7 mouse cellular contexts compared by ENCODE assay signal in genomic region chr12:110851414-110851813, GRCm38 (mm10). TPM values are rescaled to one million over a fixed set of nuclear protein-coding genes. Genes with fewer than 3 reads are reported as not detected.
DNase-seq lines count a peak whose midpoint lies in the region; ATAC-seq lines count a peak whose summit lies in the region.

No protein-coding gene starts in this region.

- WGBS in midbrain, embryonic 10.5 days = 85% methylated on average over 12 of the region's 12 CpGs
- WGBS in midbrain, embryonic 14.5 days = 82% methylated on average over 12 of the region's 12 CpGs
- 86% methylated on average over 12 of the region's 12 CpGs for WGBS in embryonic facial prominence, embryonic 12.5 days
- WGBS in limb, embryonic 11.5 days = 88% methylated on average over 12 of the region's 12 CpGs
- 88% methylated on average over 12 of the region's 12 CpGs for WGBS in neural tube, embryonic 14.5 days

- no peak for DNase-seq in midbrain, embryonic 10.5 days (ENCODE audit: low spot score)
- no peak for DNase-seq in midbrain, embryonic 14.5 days
- DNase-seq in limb, embryonic 11.5 days (ENCODE audit: low spot score) = no peak
- no peak for DNase-seq in urinary bladder, postnatal 25 days (ENCODE audit: low spot score)
- no peak for DNase-seq in urinary bladder, postnatal 36 days (ENCODE audit: low spot score in 2 of 2)

- H3K4me3 ChIP-seq in midbrain, embryonic 10.5 days = peak overlapping the region; percentile 98
- H3K4me3 ChIP-seq in midbrain, embryonic 14.5 days (replicated peaks; ENCODE audit: low read depth, low read length) = no peak overlapping the region
- H3K4me3 ChIP-seq in embryonic facial prominence, embryonic 12.5 days = peak overlapping the region; percentile 93
- 0 out of 2 replicates have a peak overlapping the region, but pooled peaks have one; percentile 79 for H3K4me3 ChIP-seq in limb, embryonic 11.5 days (ENCODE audit: low read depth, low read length)
- no peak overlapping the region for H3K4me3 ChIP-seq in neural tube, embryonic 14.5 days (ENCODE audit: low read depth, low read length)

- H3K27ac ChIP-seq in midbrain, embryonic 10.5 days (replicated peaks) = no peak overlapping the region
- H3K27ac ChIP-seq in midbrain, embryonic 14.5 days (replicated peaks; ENCODE audit: low read depth, low read length) = no peak overlapping the region
- no peak overlapping the region for H3K27ac ChIP-seq in embryonic facial prominence, embryonic 12.5 days
- H3K27ac ChIP-seq in limb, embryonic 11.5 days (replicated peaks; ENCODE audit: low read depth, low read length) = no peak overlapping the region
- no peak overlapping the region for H3K27ac ChIP-seq in neural tube, embryonic 14.5 days (ENCODE audit: low read depth, low read length)

- peaks cover 19% of the 10 kb centered on the region for H3K27me3 ChIP-seq in midbrain, embryonic 10.5 days (ENCODE audit: low read depth, poor library complexity, severe bottlenecking)
- peaks cover under 1% of the 10 kb centered on the region; the same call in 1 of the 2 replicates for H3K27me3 ChIP-seq in midbrain, embryonic 14.5 days (ENCODE audit: control insufficient read depth, insufficient read depth, low read length)
- no peaks in the 10 kb centered on the region for H3K27me3 ChIP-seq in embryonic facial prominence, embryonic 12.5 days
- H3K27me3 ChIP-seq in limb, embryonic 11.5 days (ENCODE audit: control insufficient read depth, insufficient read depth, low read length) = no peaks in the 10 kb centered on the region
- no peaks in the 10 kb centered on the region for H3K27me3 ChIP-seq in neural tube, embryonic 14.5 days (ENCODE audit: control insufficient read depth, insufficient read depth, low read length)

- H3K4me2 ChIP-seq in midbrain, embryonic 14.5 days (ENCODE audit: low read length) = no peak overlapping the region; the same call in 1 of the 2 replicates
- H3K4me2 ChIP-seq in embryonic facial prominence, embryonic 12.5 days (replicated peaks) = peak overlapping the region; percentile 79
- H3K4me2 ChIP-seq in limb, embryonic 11.5 days (ENCODE audit: low read depth, severe bottlenecking) = peak overlapping the region; percentile 51
- H3K4me2 ChIP-seq in neural tube, embryonic 14.5 days (ENCODE audit: low read depth, low read length) = 0 out of 2 replicates have a peak overlapping the region, but pooled peaks have one; percentile 79

- no peak for ATAC-seq in midbrain, embryonic 14.5 days (ENCODE audit: low FRiP score, low TSS enrichment)
- ATAC-seq in embryonic facial prominence, embryonic 12.5 days (ENCODE audit: insufficient number of reproducible peaks, insufficient read depth, low FRiP score, low TSS enrichment) = no peak
- ATAC-seq in limb, embryonic 11.5 days (ENCODE audit: insufficient number of reproducible peaks, low FRiP score, low TSS enrichment, low read depth) = no peak
- no peak for ATAC-seq in neural tube, embryonic 14.5 days (ENCODE audit: low read depth)

- no peaks in the 10 kb centered on the region for H3K9me3 ChIP-seq in midbrain, embryonic 10.5 days (replicated peaks)
- H3K9me3 ChIP-seq in midbrain, embryonic 14.5 days (ENCODE audit: control insufficient read depth, low read length) = no peaks in the 10 kb centered on the region
- no peaks in the 10 kb centered on the region for H3K9me3 ChIP-seq in embryonic facial prominence, embryonic 12.5 days
- H3K9me3 ChIP-seq in limb, embryonic 11.5 days (ENCODE audit: control insufficient read depth, low read length) = no peaks in the 10 kb centered on the region
- H3K9me3 ChIP-seq in neural tube, embryonic 14.5 days (ENCODE audit: control insufficient read depth, low read length) = no peaks in the 10 kb centered on the region

- H3K36me3 ChIP-seq in midbrain, embryonic 10.5 days = peaks cover 14% of the 10 kb centered on the region
- H3K36me3 ChIP-seq in midbrain, embryonic 14.5 days (ENCODE audit: control insufficient read depth, insufficient read depth, low read length) = peaks cover 11% of the 10 kb centered on the region
- H3K36me3 ChIP-seq in embryonic facial prominence, embryonic 12.5 days = peaks cover 18% of the 10 kb centered on the region
- H3K36me3 ChIP-seq in limb, embryonic 11.5 days (ENCODE audit: control insufficient read depth, insufficient read depth, low read length) = no peaks in the 10 kb centered on the region; the same call in 1 of the 2 replicates
- H3K36me3 ChIP-seq in neural tube, embryonic 14.5 days (ENCODE audit: control insufficient read depth, insufficient read depth, low read length) = 0 out of 2 replicates have a peak, but pooled peaks cover 9% of the 10 kb centered on the region

- peaks cover 24% of the 10 kb centered on the region for H3K4me1 ChIP-seq in midbrain, embryonic 10.5 days
- peaks cover 12% of the 10 kb centered on the region; the same call in 1 of the 2 replicates for H3K4me1 ChIP-seq in midbrain, embryonic 14.5 days (ENCODE audit: control insufficient read depth, insufficient read depth, low read length)
- H3K4me1 ChIP-seq in embryonic facial prominence, embryonic 12.5 days = peaks cover 7% of the 10 kb centered on the region
- H3K4me1 ChIP-seq in limb, embryonic 11.5 days (ENCODE audit: control insufficient read depth, insufficient read depth, low read length) = 0 out of 2 replicates have a peak, but pooled peaks cover 4% of the 10 kb centered on the region
- peaks cover 6% of the 10 kb centered on the region for H3K4me1 ChIP-seq in neural tube, embryonic 14.5 days (ENCODE audit: control insufficient read depth, insufficient read depth, low read length)

- H3K9ac ChIP-seq in midbrain, embryonic 14.5 days (replicated peaks; ENCODE audit: low read length) = no peak overlapping the region; the same call in 1 of the 2 replicates
- peak overlapping the region; percentile 95; the same call in 1 of the 2 replicates for H3K9ac ChIP-seq in embryonic facial prominence, embryonic 12.5 days
- H3K9ac ChIP-seq in limb, embryonic 11.5 days (ENCODE audit: low read length) = no peak overlapping the region
- H3K9ac ChIP-seq in neural tube, embryonic 14.5 days (replicated peaks; ENCODE audit: low read depth, low read length) = no peak overlapping the region

RNA-seq across cellular contexts. Expression of gene Zfp839, which starts 1.4 kb away (rescaled TPM):
- 4.8 and 5.4 TPM in 2 replicates for polyA plus RNA-seq in midbrain, embryonic 10.5 days (2016; fragmentation: Nextera tagmentation; extraction: Ambion mirVana)
- 2.0 and 3.1 TPM in 2 replicates for polyA plus RNA-seq in midbrain, embryonic 14.5 days (2014; fragmentation: Nextera tagmentation; extraction: Ambion mirVana)
- 8.9 and 9.0 TPM in 2 replicates for polyA plus RNA-seq in embryonic facial prominence, embryonic 12.5 days (2016; fragmentation: Nextera tagmentation; extraction: Ambion mirVana)
- 4.3 and 4.8 TPM in 2 replicates for polyA plus RNA-seq in limb, embryonic 11.5 days (2014; fragmentation: Nextera tagmentation; extraction: Ambion mirVana)
- polyA plus RNA-seq in neural tube, embryonic 14.5 days (2014; fragmentation: Nextera tagmentation; extraction: Ambion mirVana) = 3.5 and 3.8 TPM in 2 replicates

RNA-seq across cellular contexts. Expression of gene Mok, which starts 10.7 kb away (rescaled TPM):
- 10.1 and 11.7 TPM in 2 replicates for polyA plus RNA-seq in midbrain, embryonic 10.5 days (2016; fragmentation: Nextera tagmentation; extraction: Ambion mirVana)
- 15.9 and 17.9 TPM in 2 replicates for polyA plus RNA-seq in midbrain, embryonic 14.5 days (2014; fragmentation: Nextera tagmentation; extraction: Ambion mirVana)
- polyA plus RNA-seq in embryonic facial prominence, embryonic 12.5 days (2016; fragmentation: Nextera tagmentation; extraction: Ambion mirVana) = 6.2 and 7.2 TPM in 2 replicates
- polyA plus RNA-seq in limb, embryonic 11.5 days (2014; fragmentation: Nextera tagmentation; extraction: Ambion mirVana) = 5.9 and 7.1 TPM in 2 replicates
- 13.4 and 14.2 TPM in 2 replicates for polyA plus RNA-seq in neural tube, embryonic 14.5 days (2014; fragmentation: Nextera tagmentation; extraction: Ambion mirVana)

RNA-seq across cellular contexts. Expression of gene Cinp, which starts 37.5 kb away (rescaled TPM):
- 81.7 and 95.6 TPM in 2 replicates for polyA plus RNA-seq in midbrain, embryonic 10.5 days (2016; fragmentation: Nextera tagmentation; extraction: Ambion mirVana)
- 83.0 and 83.1 TPM in 2 replicates for polyA plus RNA-seq in midbrain, embryonic 14.5 days (2014; fragmentation: Nextera tagmentation; extraction: Ambion mirVana)
- 70.0 and 75.6 TPM in 2 replicates for polyA plus RNA-seq in embryonic facial prominence, embryonic 12.5 days (2016; fragmentation: Nextera tagmentation; extraction: Ambion mirVana)
- polyA plus RNA-seq in limb, embryonic 11.5 days (2014; fragmentation: Nextera tagmentation; extraction: Ambion mirVana) = 83.2 and 84.8 TPM in 2 replicates
- polyA plus RNA-seq in neural tube, embryonic 14.5 days (2014; fragmentation: Nextera tagmentation; extraction: Ambion mirVana) = 79.0 and 97.5 TPM in 2 replicates

RNA-seq across cellular contexts. Expression of gene Tecpr2, which starts 37.6 kb away (rescaled TPM):
- 5.3 and 6.7 TPM in 2 replicates for polyA plus RNA-seq in midbrain, embryonic 10.5 days (2016; fragmentation: Nextera tagmentation; extraction: Ambion mirVana)
- 6.1 and 7.6 TPM in 2 replicates for polyA plus RNA-seq in midbrain, embryonic 14.5 days (2014; fragmentation: Nextera tagmentation; extraction: Ambion mirVana)
- polyA plus RNA-seq in embryonic facial prominence, embryonic 12.5 days (2016; fragmentation: Nextera tagmentation; extraction: Ambion mirVana) = 5.7 and 6.2 TPM in 2 replicates
- polyA plus RNA-seq in limb, embryonic 11.5 days (2014; fragmentation: Nextera tagmentation; extraction: Ambion mirVana) = 4.2 and 4.9 TPM in 2 replicates
- 7.2 and 7.7 TPM in 2 replicates for polyA plus RNA-seq in neural tube, embryonic 14.5 days (2014; fragmentation: Nextera tagmentation; extraction: Ambion mirVana)

Comparison
In these comparisons a context has a peak if more than half of its experiments do, and no peak if none do; other contexts are left out.
1. H3K4me3 ChIP-seq: peak in midbrain, embryonic 10.5 days (single experiment), embryonic facial prominence, embryonic 12.5 days (single experiment) and limb, embryonic 11.5 days (single experiment); none in midbrain, embryonic 14.5 days (single experiment) and neural tube, embryonic 14.5 days (single experiment).